Mouse (Mus musculus): Measurements from ENCODE around the gene Rnf157. TPM values are rescaled to one million over a fixed set of nuclear protein-coding genes. Genes with fewer than 3 reads are reported as not detected.

The Rnf157 gene
- polyA plus RNA-seq (2015; fragmentation: Nextera tagmentation; extraction: Ambion mirVana) = 4.9 and 6.6 TPM in 2 replicates

DNA sequence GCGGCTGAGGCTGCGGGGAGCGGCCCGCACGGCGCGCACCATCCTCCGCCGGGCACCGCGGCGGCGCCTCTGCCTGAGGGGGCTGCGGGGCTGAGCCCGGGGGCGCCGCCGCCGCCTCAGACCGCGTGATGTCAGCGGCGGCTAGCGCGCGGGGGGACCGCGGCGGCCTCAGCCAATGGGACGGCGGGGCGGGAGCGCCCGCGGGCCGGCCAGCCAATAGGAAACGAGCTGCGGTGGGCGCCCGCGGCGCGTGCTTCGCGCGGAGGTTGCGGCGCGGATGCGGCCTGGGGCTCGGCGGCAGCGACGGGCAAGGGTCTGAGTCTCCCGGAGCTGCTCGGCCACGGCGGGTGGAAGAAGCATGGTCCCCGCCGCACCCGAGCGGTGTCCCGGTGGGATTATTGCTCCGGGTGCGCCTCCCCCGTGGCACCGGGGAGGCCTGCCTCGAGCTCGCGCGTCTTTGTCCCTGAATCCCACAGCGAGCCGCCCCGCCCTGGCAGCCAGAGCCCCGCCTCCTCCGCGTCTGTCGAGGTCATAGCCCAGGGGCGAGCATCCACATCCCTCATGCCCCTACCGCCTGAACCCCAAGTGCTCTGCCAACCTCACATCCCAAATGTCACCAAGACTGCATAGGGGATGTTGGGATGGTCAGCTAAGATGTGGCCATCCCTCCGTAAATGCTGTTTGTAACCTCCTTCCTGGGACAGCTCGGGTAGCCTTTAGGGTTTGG, at the start of gene Rnf157:
Rnf157 (minus strand) TSS at position 129 of the 727 bp plus-strand sequence.
- Histone ChIP-seq H3K9me3 (ENCODE audit: control insufficient read depth) (no peaks in the 10 kb centered on the region), H3K9ac (ENCODE audit: low read depth, low read length) (peak within 1 kb of the TSS; percentile 69), H3K36me3 (ENCODE audit: control insufficient read depth, insufficient read depth) (no peaks in the 10 kb centered on the region), H3K4me3 (ENCODE audit: low read depth, low read length) (peak within 1 kb of the TSS; percentile 73), H3K27me3 (replicated peaks; ENCODE audit: control insufficient read depth, insufficient read depth, low read length) (no peaks in the 10 kb centered on the region), H3K4me2 (replicated peaks; ENCODE audit: low read depth) (peak within 1 kb of the TSS; percentile 99), H3K4me1 (replicated peaks; ENCODE audit: control insufficient read depth, insufficient read depth, low read length) (peaks cover 4% of the 10 kb centered on the region), H3K27ac (ENCODE audit: low read depth, low read length) (no peak within 1 kb of the TSS; the same call in 1 of the 2 replicates)
- no peak for TF ChIP-seq CTCF (IDR thresholded peaks at IDR 0.05; ENCODE audit: low read depth)
- WGBS = 2% methylated on average over 54 of the region's 82 CpGs
- peak; percentile 77 for ATAC-seq

DNA sequence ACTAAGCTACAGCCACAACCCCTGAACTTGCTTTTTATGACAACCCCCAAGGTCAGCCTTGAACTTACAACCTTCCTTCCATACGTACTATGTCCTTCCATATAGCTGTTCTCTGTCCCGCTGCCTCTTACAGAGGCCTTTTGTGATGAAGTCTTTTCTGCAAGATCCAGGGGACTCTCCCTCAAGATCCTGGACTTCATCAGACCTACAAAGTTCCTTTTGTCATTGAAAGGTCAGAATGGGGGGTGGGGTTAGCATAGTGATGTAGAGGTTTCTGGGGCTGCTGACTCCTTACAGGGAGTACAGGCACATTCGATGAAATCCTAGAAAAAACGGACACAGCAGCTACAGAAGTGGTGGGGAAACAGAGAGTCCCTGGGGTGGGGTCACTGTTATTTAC, 47.0 kb upstream of the Rnf157 start:
- no peak for ATAC-seq
- no peak overlapping the region for H3K4me2 ChIP-seq (replicated peaks; ENCODE audit: low read depth)
- H3K9me3 ChIP-seq (ENCODE audit: control insufficient read depth) = no peaks in the 10 kb centered on the region
- no peaks in the 10 kb centered on the region for H3K36me3 ChIP-seq (ENCODE audit: control insufficient read depth, insufficient read depth)
- H3K4me1 ChIP-seq (replicated peaks; ENCODE audit: control insufficient read depth, insufficient read depth, low read length) = no peaks in the 10 kb centered on the region
- H3K9ac ChIP-seq (ENCODE audit: low read depth, low read length) = no peak overlapping the region
- no peak overlapping the region for H3K27ac ChIP-seq (ENCODE audit: low read depth, low read length)
- WGBS = 69% methylated on average over 4 of the region's 4 CpGs
- TF ChIP-seq CTCF (IDR thresholded peaks at IDR 0.05; ENCODE audit: low read depth) = no peak
- no peak overlapping the region for H3K4me3 ChIP-seq (ENCODE audit: low read depth, low read length)
- H3K27me3 ChIP-seq (replicated peaks; ENCODE audit: control insufficient read depth, insufficient read depth, low read length) = no peaks in the 10 kb centered on the region

DNA sequence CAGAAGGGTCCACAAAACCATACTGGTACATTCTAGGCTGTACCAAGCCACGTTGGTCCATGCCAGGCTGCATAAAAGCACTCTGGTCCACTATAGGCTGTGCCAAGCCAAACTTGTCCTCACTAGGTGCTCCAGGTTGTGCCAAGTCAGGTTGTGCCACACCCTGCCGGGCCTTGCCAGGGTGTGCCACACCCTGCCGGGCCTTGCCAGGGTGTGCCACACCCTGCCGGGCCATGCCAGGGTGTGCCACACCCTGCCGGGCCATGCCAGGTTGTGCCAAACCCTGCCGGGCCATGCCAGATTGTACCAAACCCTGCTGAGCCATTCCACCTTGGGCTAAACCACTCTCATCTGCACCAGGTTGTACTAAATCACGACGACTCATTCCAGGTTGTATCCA, 43.4 kb upstream of the Rnf157 start:
- Histone ChIP-seq H3K27me3 (replicated peaks; ENCODE audit: control insufficient read depth, insufficient read depth, low read length) (no peaks in the 10 kb centered on the region), H3K4me2 (replicated peaks; ENCODE audit: low read depth) (no peak overlapping the region), H3K4me3 (ENCODE audit: low read depth, low read length) (no peak overlapping the region), H3K4me1 (replicated peaks; ENCODE audit: control insufficient read depth, insufficient read depth, low read length) (no peaks in the 10 kb centered on the region), H3K9ac (ENCODE audit: low read depth, low read length) (no peak overlapping the region), H3K27ac (ENCODE audit: low read depth, low read length) (no peak overlapping the region), H3K9me3 (ENCODE audit: control insufficient read depth) (no peaks in the 10 kb centered on the region), H3K36me3 (ENCODE audit: control insufficient read depth, insufficient read depth) (no peaks in the 10 kb centered on the region)
- WGBS = 77% methylated on average over 8 of the region's 8 CpGs
- TF ChIP-seq CTCF (IDR thresholded peaks at IDR 0.05; ENCODE audit: low read depth) = no peak
- ATAC-seq = no peak

DNA sequence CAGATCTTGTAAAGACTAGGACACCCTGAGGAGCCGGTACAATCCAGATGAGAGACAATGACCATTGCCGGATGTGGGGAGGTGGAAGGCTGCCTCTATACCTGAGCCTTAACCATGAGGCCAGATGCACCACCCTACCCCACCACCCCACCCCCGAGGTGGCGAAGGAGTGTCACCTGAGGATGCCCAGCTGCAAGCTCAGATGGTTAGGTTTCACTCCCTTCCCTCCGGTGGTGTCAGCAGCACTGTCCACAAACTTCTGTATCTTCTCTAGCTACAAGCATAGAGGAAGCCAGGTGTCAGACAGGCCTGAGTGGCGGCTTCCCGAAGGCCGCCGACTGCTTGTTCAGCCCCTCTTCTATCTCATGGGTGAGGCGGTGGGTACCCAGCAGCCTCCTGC, 41.1 kb upstream of the Rnf157 start:
- H3K27ac ChIP-seq (ENCODE audit: low read depth, low read length) = no peak overlapping the region
- no peak for ATAC-seq
- no peak overlapping the region for H3K4me3 ChIP-seq (ENCODE audit: low read depth, low read length)
- TF ChIP-seq CTCF (IDR thresholded peaks at IDR 0.05; ENCODE audit: low read depth) = no peak
- H3K27me3 ChIP-seq (replicated peaks; ENCODE audit: control insufficient read depth, insufficient read depth, low read length) = no peaks in the 10 kb centered on the region
- WGBS = 91% methylated on average over 10 of the region's 10 CpGs
- H3K9me3 ChIP-seq (ENCODE audit: control insufficient read depth) = no peaks in the 10 kb centered on the region
- H3K9ac ChIP-seq (ENCODE audit: low read depth, low read length) = no peak overlapping the region
- no peak overlapping the region for H3K4me2 ChIP-seq (replicated peaks; ENCODE audit: low read depth)
- H3K4me1 ChIP-seq (replicated peaks; ENCODE audit: control insufficient read depth, insufficient read depth, low read length) = no peaks in the 10 kb centered on the region
- no peaks in the 10 kb centered on the region for H3K36me3 ChIP-seq (ENCODE audit: control insufficient read depth, insufficient read depth)

- no peak overlapping the region for H3K9ac ChIP-seq (ENCODE audit: low read depth, low read length)
- WGBS = 93% methylated on average over 3 of the region's 3 CpGs
- no peak for TF ChIP-seq CTCF (IDR thresholded peaks at IDR 0.05; ENCODE audit: low read depth)
- H3K4me2 ChIP-seq (replicated peaks; ENCODE audit: low read depth) = no peak overlapping the region
- no peak overlapping the region for H3K4me3 ChIP-seq (ENCODE audit: low read depth, low read length)
- H3K9me3 ChIP-seq (ENCODE audit: control insufficient read depth) = no peaks in the 10 kb centered on the region
- no peaks in the 10 kb centered on the region for H3K36me3 ChIP-seq (ENCODE audit: control insufficient read depth, insufficient read depth)
- H3K27ac ChIP-seq (ENCODE audit: low read depth, low read length) = no peak overlapping the region
- ATAC-seq = no peak
- H3K4me1 ChIP-seq (replicated peaks; ENCODE audit: control insufficient read depth, insufficient read depth, low read length) = no peaks in the 10 kb centered on the region
- no peaks in the 10 kb centered on the region; the same call in 1 of the 2 replicates for H3K27me3 ChIP-seq (replicated peaks; ENCODE audit: control insufficient read depth, insufficient read depth, low read length)
These were observed 36.5 kb upstream of the Rnf157 start for GRCm38 (mm10) chr11:116449341-116449740.

DNA sequence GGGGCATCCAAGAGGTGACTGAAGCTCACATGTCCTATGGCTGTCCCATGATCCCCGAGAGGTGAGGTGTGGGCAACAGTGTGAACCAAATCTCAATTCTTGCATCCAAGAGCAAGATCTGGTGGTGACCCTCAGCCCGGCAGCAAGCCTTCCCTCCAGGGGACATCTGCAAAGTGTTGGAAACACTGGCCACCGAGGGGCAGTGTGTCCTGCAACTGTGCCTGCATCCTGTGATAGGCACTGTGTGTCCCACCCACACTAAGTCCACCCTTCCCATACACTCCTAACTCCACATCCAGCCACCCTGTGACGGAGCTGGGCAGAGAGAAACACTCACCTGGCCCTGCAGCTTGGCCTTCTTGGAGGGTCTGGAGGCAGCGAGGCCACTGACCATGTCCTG, 35.0 kb upstream of the Rnf157 start:
- Histone ChIP-seq H3K9ac (ENCODE audit: low read depth, low read length) (no peak overlapping the region), H3K27me3 (replicated peaks; ENCODE audit: control insufficient read depth, insufficient read depth, low read length) (no peaks in the 10 kb centered on the region; the same call in 1 of the 2 replicates), H3K4me1 (replicated peaks; ENCODE audit: control insufficient read depth, insufficient read depth, low read length) (no peaks in the 10 kb centered on the region), H3K9me3 (ENCODE audit: control insufficient read depth) (no peaks in the 10 kb centered on the region), H3K4me3 (ENCODE audit: low read depth, low read length) (no peak overlapping the region), H3K36me3 (ENCODE audit: control insufficient read depth, insufficient read depth) (no peaks in the 10 kb centered on the region), H3K27ac (ENCODE audit: low read depth, low read length) (no peak overlapping the region), H3K4me2 (replicated peaks; ENCODE audit: low read depth) (no peak overlapping the region)
- 78% methylated on average over 5 of the region's 5 CpGs for WGBS
- peak; percentile 52 for TF ChIP-seq CTCF (IDR thresholded peaks at IDR 0.05; ENCODE audit: low read depth)
- no peak for ATAC-seq
